Mouse (Mus musculus): Measurements from ENCODE around the gene Kcnip2. TPM values are rescaled to one million over a fixed set of nuclear protein-coding genes. Genes with fewer than 3 reads are reported as not detected.

The Kcnip2 gene
- polyA plus RNA-seq (2012; rRNA removed), result 141 and 182 TPM in 2 replicates

DNA sequence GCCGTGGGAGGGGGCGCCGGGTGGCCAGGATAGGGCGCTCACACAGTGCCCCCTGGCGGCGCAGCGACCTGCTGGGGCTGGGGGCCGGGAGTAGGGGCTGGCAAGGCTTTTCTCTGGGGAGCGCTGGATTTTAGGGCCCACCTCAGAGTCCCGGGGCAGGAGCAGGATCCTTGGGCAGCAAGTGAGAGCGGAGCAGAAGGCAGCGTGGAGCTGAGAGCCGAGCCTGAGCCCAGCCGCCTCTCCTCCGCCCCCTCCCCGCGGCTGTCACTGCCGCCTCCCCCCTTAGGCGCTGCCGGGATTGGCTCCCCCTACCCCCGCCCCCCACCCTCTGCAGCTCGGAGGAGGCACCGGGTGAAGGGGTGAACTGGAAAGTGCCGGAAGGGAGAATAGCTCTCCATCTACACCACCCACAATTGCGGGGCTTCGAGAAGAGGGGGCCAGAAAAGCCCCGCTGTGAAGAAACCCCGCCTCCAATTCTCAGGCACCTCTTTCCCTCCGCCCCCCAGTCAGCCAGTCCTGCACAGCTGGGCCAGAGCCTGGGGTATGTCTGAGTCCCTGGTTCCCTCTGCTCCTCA, at the start of gene Kcnip2:
Gene Kcnip2, minus strand, starts transcription at position 231 of the 575 bp plus-strand sequence.
- DNase-seq (ENCODE audit: extremely low spot score in 1 of 2, low spot score in 1 of 2), result peak in 1 of 2 experiments; percentile 64

DNA sequence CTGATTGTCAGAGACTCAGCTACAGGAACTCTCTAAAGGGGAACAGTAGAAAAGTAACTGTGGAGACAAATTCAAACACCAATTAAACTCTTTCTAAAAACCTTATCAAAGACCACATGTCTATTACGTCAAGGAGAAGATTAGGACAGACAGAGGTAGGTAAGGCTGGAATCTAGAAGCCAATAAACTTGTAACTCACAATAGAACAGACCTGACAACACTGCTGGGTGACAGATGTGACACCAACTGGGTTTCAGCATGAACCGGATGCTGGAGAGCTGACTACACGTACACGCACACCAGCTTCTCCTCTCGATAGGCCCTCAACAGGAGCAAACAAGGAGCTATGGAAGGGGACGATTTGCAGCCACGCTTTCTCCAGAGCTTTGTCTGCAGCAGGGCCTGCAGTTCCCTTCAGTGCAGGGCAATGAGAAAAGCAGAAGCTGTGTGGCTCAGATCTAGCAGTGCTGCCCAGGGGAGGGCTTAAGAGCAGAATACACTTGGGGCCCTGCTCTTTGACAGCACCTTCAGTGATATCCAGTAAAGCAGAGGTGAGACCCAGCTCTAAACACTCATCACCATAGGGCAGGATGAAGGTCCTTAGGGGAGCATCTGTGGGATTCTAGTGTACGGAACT, 39.5 kb upstream of the Kcnip2 start:
- no peak for DNase-seq (ENCODE audit: extremely low spot score in 1 of 2, low spot score in 1 of 2)

DNA sequence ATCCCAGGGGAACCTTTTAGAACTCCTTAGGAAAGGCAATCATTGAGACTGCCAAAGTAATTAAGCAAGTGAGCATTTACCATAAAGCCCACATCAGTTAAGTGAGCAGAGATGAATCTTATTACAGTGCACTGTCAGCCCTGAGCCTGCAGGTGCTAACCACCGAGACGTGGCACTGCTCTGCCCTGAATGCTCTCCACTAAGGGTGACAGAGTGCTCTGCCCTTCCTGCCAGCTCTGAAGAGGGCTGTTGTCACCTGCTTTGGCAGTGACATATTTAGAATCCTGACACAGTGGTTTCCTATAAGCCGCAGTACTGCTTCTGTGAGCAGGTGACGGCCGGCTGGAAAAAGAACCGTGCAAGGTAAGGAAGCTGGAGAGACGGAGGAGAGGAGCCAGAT, 38.7 kb upstream of the Kcnip2 start:
- no peak for DNase-seq (ENCODE audit: extremely low spot score in 1 of 2, low spot score in 1 of 2)

DNA sequence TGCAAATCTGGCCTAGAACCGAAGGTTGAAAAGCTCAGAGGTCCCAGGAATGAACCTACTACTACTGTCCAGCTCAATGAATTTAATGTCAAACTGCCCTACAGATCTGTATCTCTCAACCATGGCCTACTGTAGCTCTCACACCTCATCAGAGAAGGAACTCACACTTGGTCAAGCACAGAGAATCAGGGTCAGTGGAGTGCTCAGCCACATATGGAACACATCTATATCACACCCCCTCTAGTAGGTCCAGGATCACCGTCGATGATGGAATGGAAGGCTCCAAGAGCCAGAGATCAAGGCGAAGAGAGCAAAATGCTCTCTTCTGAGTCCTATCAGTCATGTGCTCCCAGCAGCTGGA, 31.9 kb upstream of the Kcnip2 start:
- DNase-seq (ENCODE audit: extremely low spot score in 1 of 2, low spot score in 1 of 2), result no peak

DNA sequence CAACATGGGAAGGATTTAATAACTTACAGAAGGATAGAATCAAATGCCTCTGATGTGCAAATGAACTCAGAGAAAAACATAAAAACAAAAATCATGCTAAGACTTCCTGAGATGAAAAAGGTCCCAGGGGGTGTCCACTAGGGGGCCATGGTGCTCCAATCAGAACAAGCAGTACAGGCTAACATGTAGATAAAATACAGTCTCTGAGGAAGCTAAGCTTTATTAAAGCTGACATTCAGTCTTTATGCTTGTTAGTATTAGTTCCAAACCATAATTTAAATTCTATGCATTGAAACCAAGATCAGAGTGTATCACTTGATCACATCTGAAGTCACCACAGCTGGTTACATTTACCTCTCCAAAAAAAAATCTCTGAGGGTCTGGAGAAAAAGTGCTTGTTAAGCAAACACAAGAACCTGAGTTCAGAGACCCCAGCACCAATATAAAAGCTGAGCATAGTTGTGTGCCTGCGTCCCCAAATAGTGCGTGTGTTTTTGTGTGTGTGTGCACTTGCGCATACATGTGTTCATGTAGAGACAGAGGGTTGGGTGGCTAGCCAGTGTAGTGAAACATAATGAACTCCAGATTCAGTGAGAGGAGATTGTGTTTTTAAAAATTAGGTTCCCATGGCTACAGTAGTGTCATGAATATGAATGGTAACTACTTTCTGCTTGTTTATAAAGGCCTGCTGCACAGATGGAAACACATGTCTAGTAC, 31.3 kb upstream of the Kcnip2 start:
- DNase-seq (ENCODE audit: extremely low spot score in 1 of 2, low spot score in 1 of 2), result peak in 1 of 2 experiments; percentile 61

DNA sequence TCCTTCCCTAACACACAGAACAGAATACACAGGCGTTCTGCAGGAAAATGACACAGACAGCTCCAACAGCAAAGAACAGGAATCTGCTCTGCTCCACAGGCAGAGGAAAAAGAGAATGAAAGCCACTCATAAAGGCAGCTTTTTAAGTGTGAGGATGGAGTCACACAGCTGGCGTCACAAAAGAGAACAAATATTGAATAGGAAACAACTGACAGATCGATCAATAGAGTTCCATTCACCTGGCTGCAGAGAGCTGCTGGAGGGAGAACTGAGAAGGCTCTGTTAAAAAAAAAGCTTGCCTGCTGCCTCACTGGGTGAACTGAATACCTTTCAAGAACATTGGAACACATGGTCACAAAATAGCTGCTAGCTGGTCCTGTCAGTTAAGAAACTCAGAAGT, 28.3 kb upstream of the Kcnip2 start:
- no peak for DNase-seq (ENCODE audit: extremely low spot score in 1 of 2, low spot score in 1 of 2)

DNA sequence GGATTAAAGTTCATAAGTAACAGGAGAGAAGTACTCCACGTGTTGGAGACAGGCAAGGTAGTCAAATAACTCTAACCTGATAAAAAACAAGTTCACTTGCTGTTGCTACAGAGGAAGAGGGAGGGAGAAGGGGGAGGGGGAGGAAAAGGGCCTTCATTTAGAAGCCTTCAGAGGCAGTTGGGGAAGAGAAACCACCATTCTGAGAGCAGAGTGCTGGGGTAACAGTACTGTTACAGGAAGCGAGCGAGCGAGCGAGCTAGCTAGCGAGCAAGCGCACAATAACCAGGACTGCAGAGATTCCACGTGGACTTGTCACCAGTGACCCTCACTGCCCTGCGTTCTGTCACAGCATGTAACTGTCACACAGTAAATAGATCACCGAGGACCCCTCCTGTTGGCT, 27.6 kb upstream of the Kcnip2 start:
- DNase-seq (ENCODE audit: extremely low spot score in 1 of 2, low spot score in 1 of 2), result no peak

DNA sequence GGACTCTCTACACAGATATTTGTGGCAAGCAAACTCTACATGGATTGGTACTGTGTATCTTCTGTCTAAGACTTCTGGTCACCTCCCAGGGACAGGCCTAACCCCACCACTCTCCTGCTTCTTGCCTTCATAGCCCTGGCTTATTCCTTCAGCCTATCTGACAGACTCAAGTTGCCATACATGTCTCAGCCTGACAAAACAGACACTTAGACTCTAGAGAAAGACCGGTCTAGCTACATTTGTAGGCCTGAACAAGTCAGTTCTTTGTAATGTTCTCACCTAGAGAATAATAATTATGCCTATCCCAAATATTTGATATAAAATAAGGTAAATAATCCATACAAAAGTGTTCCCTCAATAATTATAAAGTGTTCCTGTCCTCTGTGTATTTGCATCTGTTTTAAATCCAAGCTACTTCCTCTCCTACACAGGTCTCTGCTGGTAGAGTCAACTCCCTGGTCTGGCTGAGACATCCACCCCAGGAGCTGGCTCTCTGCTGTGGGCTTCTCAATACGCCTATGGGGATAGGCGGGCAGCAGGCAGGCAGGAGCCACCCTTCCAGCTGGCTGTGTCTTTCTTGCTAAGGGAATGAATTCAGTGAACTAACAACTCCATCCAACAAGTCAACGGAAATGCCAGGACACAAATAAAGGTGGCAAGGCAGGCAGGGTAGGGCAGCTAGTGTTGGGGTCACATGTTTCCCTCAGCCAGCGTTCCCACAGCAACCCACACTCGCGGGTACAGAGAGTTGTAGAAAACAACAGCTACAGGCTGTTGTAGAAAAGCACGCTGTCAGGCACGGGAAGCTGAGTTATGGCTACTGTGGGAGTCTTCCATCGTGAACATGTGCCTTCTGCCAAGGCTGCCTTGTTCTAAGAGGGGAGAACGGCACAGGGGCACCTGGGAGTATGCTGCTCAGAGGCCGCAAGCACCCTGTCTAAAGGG, 21.5 kb upstream of the Kcnip2 start:
- DNase-seq (ENCODE audit: extremely low spot score in 1 of 2, low spot score in 1 of 2), result no peak

DNA sequence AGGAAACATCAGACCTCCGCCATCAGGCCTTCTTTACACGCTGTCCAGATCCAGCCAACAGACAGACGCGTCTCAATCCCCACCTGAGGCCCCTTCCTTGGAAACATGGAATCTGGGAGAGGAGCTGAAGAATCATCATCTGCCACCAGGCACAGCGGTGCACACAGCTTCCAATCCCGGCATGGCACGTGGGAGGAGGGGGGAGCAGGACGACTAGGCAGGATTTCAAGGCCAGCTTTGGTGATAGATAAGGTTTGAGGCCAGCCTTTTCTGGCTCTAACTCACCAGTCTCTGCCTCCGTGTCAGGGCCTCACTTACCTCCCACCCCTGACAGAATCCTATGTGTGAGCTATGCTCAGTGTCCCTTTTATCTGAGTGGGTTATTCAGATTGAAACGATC, 19.6 kb upstream of the Kcnip2 start:
- DNase-seq (ENCODE audit: extremely low spot score in 1 of 2, low spot score in 1 of 2), result no peak

DNA sequence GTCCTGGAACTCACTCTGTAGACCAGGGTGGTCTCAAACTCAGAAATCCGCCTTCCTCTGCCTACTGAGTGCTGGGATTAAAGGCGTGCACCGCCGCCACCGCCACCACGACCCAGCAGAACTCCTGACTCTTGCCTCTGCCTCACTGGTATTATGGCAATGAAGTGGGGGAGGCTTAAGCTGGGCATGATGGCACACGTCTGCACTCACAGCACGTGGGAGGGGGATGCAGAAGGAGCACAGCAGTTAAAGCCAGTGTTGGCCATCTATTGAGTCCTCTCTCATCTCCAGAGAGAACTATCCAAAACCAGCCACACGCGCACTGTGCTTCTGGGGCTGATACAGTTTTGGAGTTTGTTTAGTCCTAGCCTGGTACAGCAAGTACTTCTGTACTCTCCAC, 17.8 kb upstream of the Kcnip2 start:
- DNase-seq (ENCODE audit: extremely low spot score in 1 of 2, low spot score in 1 of 2), result no peak

DNA sequence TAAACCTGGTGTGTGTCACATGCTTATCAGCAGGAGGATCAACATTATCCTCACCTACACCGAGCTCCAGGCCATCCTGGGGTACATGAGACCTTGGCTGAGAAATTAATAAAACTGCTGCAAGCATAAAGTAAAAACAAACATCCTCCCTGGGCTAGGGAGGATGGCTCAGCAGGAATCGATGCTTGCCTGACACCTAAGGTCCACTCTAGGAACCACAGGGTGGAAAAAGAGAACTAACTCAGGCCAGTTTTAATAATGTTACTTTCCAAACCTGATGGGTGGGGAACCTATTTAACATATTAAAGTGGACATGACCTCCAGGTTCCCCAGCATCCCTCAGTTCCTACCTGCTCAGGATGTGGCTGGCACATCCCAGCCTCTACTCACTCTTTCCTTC, 14.8 kb upstream of the Kcnip2 start:
- no peak for DNase-seq (ENCODE audit: extremely low spot score in 1 of 2, low spot score in 1 of 2)

DNA sequence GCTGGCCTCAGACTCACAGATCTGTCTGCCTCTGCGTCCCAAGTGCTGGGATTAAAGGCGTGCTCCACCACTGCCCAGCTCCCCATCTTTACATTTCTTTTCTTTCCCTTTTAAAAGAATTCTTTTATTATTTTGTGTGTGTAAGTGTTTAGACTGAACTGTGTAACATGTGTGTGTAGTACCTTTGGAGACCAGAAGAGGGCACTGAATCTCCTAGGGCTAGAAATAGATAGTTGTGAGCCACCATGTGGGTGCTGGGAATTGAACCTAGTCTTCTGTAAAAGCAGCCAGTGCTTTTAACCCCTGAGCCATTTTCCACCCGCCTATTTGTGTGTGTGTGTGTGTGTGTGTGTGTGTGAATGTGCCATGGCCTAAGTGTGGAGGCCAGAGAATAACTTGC, 11.9 kb upstream of the Kcnip2 start:
- DNase-seq (ENCODE audit: extremely low spot score in 1 of 2, low spot score in 1 of 2), result no peak

DNA sequence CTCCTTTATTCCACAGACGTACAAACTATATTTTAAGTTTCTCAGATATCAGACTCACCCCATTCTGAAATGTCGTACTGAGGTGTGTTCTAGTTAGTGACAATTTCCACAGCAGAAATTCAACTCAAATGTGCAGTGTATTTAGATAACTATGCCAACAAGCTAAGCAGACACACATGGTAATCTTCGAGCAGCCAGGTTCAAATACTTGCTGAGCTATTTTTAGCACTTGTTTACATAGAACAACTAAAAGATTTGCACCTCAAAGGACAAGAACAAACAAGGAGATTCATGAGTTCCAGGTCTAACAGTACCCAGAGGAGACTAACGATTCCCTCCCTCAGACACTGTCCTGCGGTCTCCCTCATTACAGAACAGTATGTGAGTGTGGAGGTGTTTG, 11.3 kb upstream of the Kcnip2 start:
- no peak for DNase-seq (ENCODE audit: extremely low spot score in 1 of 2, low spot score in 1 of 2)

DNA sequence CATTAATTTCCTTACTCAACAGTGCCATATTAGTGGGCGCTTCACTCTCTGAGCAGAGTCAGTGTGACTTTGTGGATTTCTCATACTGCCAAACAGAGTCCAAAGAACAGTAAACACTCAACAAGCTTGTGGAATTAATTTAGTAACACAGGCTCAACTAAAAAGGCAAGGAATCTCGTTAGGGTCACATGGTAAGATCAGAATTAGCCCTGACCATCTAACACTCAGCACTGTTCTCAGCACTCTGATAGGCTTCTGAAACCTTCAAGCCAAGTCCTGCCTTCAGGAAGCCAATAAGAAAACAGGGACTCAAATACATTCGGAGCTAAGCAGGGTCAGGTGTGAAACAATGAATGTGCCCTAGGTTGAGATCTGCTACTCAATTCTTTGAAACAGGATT, 10.3 kb upstream of the Kcnip2 start:
- no peak for DNase-seq (ENCODE audit: extremely low spot score in 1 of 2, low spot score in 1 of 2)

DNA sequence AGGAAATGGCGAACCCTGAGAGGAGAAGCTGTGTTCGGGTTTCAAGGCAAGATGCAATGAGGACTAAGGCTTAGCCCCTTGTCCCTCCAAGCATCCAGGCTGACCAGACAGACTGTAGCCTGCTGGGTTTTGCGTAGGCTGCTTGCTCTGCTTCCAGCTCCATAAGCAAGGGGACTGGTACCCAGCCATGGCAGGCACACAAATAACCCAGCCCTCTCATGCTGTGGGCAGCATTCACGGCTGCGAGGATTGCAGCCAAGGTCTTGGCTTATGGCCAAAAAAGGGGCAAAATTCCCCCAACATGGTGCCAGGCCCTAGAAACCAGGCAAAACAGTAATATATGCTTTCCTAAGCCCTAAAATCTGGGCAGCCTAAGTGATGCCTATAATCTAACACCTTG, 6.0 kb upstream of the Kcnip2 start:
- no peak for DNase-seq (ENCODE audit: extremely low spot score in 1 of 2, low spot score in 1 of 2)

DNA sequence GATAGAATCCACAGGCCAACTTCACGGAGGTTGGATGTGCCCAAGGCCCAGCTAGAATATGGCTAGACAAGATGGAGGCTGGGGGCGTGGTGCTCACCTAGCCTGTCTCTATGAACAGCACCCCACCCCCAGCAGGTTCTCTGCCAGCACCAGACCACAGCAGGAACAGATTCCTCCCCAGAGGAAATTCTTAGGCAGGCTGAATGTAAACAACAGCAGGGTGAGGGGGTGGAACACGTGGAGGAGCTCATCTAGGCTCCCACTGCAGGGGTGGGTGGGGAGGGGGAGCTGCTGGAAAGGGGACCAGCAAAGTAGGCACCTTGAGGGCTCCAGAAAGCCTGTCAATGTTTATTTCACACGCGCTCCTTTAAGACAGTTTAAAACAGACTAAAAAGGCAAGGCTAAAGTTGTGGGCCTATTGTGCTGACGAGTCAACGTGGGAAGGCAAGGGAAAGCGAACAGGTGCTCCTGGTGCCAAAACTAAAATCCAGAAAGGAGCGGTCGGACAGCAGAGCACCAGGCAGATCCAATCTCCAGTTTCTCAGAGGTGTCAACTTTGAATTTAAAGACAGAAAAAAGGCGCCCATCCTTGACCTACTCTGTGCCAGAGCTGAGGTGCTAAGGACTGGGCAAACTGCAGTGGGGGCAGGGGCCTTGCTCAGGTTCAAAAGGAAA, 2.1 kb upstream of the Kcnip2 start:
- peak in 1 of 2 experiments; percentile 62 for DNase-seq (ENCODE audit: extremely low spot score in 1 of 2, low spot score in 1 of 2)

DNA sequence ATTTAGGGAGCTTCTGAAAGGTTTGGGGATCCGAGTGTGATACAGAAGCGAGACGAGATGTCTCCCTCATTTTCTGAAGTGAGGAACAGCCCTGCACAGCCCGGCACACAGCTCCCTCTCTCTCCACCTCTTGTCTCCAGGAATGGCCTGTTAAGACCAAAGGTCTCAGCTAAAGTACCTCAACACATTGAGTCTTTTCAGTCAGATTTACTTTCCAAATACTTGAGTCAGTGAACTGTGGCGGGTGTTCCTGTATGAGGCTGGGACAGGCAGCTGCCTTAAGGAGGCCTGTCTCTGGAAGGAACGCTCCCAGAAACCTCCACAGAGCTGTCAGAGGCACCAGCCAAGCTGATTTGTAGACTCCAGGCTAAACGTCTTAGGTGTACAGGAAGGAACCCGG, 866 bp upstream of the Kcnip2 start:
- DNase-seq (ENCODE audit: extremely low spot score in 1 of 2, low spot score in 1 of 2), result no peak

DNA sequence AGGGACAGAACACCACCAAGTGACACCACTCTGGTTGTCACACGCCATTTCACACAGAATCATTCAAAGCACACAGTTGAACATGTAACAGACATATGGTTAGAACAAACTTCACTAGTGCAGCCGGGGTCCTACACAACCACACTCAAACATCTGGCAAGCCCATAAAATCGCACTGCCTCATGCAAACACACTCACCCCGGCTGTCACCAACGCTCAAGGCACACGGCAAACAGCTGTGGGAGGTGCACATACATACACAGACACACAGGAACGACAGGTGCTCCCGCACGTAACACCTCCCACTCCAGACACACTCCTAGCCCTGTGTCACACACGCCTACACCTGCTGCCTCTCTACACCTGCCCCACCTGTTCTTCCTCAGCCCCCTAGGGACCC, 691 bp downstream of the Kcnip2 start:
- peak in 1 of 2 experiments; percentile 32 for DNase-seq (ENCODE audit: extremely low spot score in 1 of 2, low spot score in 1 of 2)

DNA sequence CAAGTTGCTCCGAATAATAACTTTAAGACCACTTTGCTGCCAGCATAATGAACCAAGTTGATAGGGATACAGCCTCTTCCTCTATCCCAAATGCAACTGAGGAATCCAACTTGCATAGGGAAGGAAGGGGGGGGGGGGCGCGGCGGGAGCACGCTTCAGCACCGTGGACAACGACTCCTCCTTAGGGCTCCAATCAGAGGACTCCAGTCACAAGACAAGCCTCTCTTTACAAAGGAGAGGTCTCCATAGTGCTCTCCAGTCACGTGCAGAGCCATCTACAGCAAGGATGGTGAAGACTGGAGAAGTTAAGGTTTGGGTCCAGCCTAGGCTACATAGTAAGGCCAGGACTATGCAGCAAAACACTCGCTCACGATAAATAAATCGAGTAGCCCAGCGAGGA, 2.1 kb downstream of the Kcnip2 start:
- no peak for DNase-seq (ENCODE audit: extremely low spot score in 1 of 2, low spot score in 1 of 2)

DNA sequence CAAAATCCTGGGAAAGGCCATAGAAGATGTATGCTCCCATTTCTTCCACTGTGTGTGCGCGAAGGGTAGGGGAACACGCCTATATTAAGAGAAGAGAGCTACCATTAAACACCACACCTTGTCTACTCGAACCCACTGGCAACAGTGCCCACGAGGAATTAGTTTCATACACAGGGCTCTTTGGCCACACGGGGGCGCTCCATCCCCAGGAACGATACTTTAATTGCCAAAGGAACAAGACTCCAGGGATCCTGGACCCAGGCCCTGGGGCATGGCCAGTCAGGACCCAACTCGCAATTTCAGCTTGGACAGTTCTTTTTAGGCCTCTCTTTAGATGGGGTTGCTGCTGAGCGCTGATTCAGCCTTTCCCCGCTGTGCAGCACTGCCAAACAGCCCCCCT, 2.6 kb downstream of the Kcnip2 start:
- DNase-seq (ENCODE audit: extremely low spot score in 1 of 2, low spot score in 1 of 2), result peak; percentile 62 to 97

Measured in frontal cortex, adult 2 months (tissue).